Mouse (Mus musculus) macrophage (primary cell): ENCODE data around the gene Fzr1. TPM values are rescaled to one million over a fixed set of nuclear protein-coding genes. Genes with fewer than 3 reads are reported as not detected.

Experiments used
- H3K27ac ChIP-seq: fragments of 350-480 bp; formaldehyde crosslinking; 2 replicates; pipeline ENCODE4 v1.9.0; 2021
- H3K36me3 ChIP-seq: fragments of 350-480 bp; formaldehyde crosslinking; 2 replicates; pipeline ENCODE4 v1.9.0; 2021; ENCODE audit errors: inconsistent target
- H3K4me3 ChIP-seq: fragments of 350-480 bp; formaldehyde crosslinking; 2 replicates; pipeline ENCODE4 v1.9.0; 2021; ENCODE audit errors: inconsistent target
- H3K79me2 ChIP-seq: fragments of 350-480 bp; formaldehyde crosslinking; 2 replicates; pipeline ENCODE4 v1.9.0; 2021; ENCODE audit errors: inconsistent target
- WGBS: methylation state at CpG from one replicate; pipeline ENCODE4 v1.1.7; 2026; ENCODE audit warnings: inconsistent platforms; ENCODE audit not compliant: missing documents; 5-methylcytosine and 5-hydroxymethylcytosine counted together
- polyA plus RNA-seq: library from polyadenylated mRNA; stranded (reverse); fragments of 250-400 nt; gene quantifications from 3 replicates; pipeline ENCODE4 v1.2.4, GENCODE M21; 2018; ENCODE audit warnings: inconsistent platforms

Gene Fzr1
- polyA plus RNA-seq, 1 experiment from 2014 or later = 12.9 TPM

DNA sequence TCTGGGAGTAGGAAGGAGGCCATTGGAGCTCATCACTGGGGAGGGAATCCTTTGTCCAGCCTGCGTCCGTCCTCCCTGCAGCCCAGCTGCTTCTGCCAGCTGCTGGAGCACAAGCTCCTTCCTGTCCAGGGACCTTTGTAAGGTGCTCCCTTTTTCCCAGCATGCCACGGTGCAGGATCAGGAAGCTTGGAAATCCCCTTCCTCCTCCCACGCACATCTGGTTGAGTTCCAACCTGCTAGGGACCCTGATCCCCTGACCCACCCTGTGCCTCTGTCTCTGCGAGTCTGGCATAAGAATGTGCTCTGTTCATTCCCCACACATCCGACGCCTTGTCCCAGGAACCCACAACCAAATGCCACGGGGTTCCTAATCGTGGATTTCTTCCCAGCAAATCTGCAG lies 32.7 kb upstream of the Fzr1 start:
- Histone ChIP-seq H3K79me2 (peaks cover 80% of the 10 kb centered on the region), H3K4me3 (no peak overlapping the region), H3K36me3 (no peaks in the 10 kb centered on the region), H3K27ac (peak overlapping the region; percentile 93)
- WGBS = 78% methylated on average over 9 of the region's 9 CpGs

DNA sequence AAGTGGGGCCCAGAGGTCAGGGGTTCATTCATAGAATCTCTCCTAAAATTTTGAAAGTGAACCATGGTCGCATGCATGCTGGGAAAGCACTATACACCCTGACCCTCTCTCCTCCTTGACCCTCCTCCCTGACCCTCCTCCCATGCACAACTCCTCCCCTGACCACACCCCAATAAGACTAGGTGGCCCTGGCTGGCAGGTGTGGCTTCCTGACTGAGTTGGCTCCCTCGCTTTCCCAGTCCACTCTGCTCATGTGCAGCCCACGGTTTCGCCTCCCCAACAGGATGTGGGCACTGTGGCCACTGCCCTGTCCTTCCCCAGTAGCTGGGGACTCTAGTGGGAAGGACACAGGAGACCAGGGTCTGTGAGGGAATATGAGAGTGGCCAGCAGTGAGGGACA lies 32.0 kb upstream of the Fzr1 start:
- peak overlapping the region; percentile 93 for H3K27ac ChIP-seq
- no peaks in the 10 kb centered on the region for H3K36me3 ChIP-seq
- 25% methylated on average over 4 of the region's 4 CpGs for WGBS
- H3K4me3 ChIP-seq = peak overlapping the region; percentile 22
- H3K79me2 ChIP-seq = peaks cover 80% of the 10 kb centered on the region

DNA sequence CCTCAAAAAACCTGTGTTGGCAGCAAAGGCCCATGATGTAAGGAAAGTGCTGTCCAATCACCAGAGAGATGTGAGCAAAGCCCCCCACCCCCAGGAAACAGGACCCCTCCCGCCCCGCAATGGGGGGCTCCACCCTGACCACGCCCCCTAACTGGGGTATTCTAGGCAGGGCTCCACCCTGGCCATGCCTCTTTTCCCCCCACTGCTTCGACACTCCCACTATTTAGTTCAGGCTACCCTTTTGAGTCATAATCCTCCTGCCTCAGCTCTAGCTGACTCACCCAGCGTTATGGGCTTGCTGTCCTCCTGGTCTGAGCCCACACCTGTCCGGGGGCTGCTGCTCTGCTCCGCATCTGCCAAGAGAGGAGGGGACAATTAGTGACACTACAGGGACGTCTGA lies 31.0 kb upstream of the Fzr1 start:
- H3K4me3 ChIP-seq = peak overlapping the region; percentile 22
- WGBS = 25% methylated on average over 7 of the region's 8 CpGs
- peaks cover under 1% of the 10 kb centered on the region; the same call in 1 of the 2 replicates for H3K36me3 ChIP-seq
- peak overlapping the region; percentile 93 for H3K27ac ChIP-seq
- H3K79me2 ChIP-seq = peaks cover 78% of the 10 kb centered on the region

GRCm38 (mm10) chr10:81408871-81409291 lies 30.6 kb upstream of the Fzr1 start:
- Histone ChIP-seq H3K4me3 (no peak overlapping the region), H3K36me3 (peaks cover 5% of the 10 kb centered on the region; the same call in 1 of the 2 replicates), H3K27ac (peak overlapping the region; percentile 93), H3K79me2 (peaks cover 78% of the 10 kb centered on the region)
- WGBS = 10% methylated on average over 8 of the region's 9 CpGs

DNA sequence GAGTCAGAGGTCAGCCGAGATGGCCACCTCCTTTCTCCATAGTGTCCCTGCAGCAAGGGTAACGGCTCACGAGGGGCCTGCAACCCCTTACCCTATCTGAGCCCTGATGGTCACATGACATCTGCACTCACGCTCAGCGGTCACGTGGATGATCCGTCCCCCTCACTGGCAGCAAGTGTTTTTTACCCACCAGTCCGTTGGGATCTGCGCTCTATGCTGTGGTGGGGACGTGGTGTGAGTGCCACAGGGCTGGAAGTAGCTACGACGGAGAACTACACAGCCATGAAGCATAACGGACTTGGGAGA lies 30.1 kb upstream of the Fzr1 start:
- H3K27ac ChIP-seq = peak overlapping the region; percentile 93
- 72% methylated on average over 13 of the region's 13 CpGs for WGBS
- H3K4me3 ChIP-seq = no peak overlapping the region
- H3K36me3 ChIP-seq = peaks cover 10% of the 10 kb centered on the region; the same call in 1 of the 2 replicates
- peaks cover 78% of the 10 kb centered on the region for H3K79me2 ChIP-seq

- Histone ChIP-seq H3K79me2 (peaks cover 74% of the 10 kb centered on the region), H3K4me3 (peak overlapping the region; percentile 29), H3K36me3 (peaks cover 11% of the 10 kb centered on the region; the same call in 1 of the 2 replicates), H3K27ac (peak overlapping the region; percentile 93)
- WGBS = 27% methylated on average over 31 of the region's 31 CpGs
These were observed 29.5 kb upstream of the Fzr1 start for GRCm38 (mm10) chr10:81407539-81408423.

GRCm38 (mm10) chr10:81406504-81407440 lies 28.5 kb upstream of the Fzr1 start:
- Histone ChIP-seq H3K36me3 (peaks cover 11% of the 10 kb centered on the region; the same call in 1 of the 2 replicates), H3K79me2 (peaks cover 64% of the 10 kb centered on the region), H3K27ac (peak overlapping the region; percentile 93), H3K4me3 (peak overlapping the region; percentile 29)
- WGBS = 58% methylated on average over 24 of the region's 24 CpGs

DNA sequence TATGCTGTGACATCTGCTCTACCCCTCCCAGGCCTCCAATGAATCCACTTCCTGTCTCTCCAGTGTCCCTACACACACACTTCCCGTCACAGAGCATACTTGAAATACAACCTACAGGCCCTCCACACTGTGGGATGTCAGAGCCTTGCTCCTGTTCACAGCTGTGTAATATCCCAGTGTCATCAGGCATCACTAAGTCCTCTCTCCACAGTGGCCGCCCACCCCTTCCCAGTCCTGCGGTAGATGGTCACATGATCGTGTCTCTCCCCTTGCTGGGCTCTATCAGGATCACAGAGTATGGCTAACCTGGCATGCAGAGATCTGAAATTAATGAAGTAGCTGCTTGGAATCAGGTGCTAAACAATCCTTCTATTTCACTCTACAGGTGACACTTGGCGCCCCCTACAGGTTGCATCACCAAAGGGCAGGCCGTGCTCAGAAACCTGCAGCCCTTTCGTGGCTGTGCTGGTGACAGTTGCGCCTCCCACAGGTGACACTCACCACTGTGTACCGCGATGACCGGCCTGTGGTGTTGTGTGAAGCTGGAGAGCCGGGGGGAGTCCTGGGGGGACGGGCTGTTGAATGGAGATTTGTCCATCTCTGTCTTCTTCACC lies 27.4 kb upstream of the Fzr1 start:
- no peak overlapping the region for H3K4me3 ChIP-seq
- H3K27ac ChIP-seq = peak overlapping the region; percentile 93
- WGBS = 58% methylated on average over 13 of the region's 13 CpGs
- H3K36me3 ChIP-seq = peaks cover 11% of the 10 kb centered on the region; the same call in 1 of the 2 replicates
- peaks cover 60% of the 10 kb centered on the region for H3K79me2 ChIP-seq

- Histone ChIP-seq H3K27ac (peak overlapping the region; percentile 93), H3K79me2 (peaks cover 64% of the 10 kb centered on the region), H3K36me3 (peaks cover 13% of the 10 kb centered on the region; the same call in 1 of the 2 replicates), H3K4me3 (no peak overlapping the region)
- 30% methylated on average over 18 of the region's 18 CpGs for WGBS
These were observed 26.4 kb upstream of the Fzr1 start for GRCm38 (mm10) chr10:81404720-81405119.

- H3K79me2 ChIP-seq = peaks cover 64% of the 10 kb centered on the region
- H3K27ac ChIP-seq = peak overlapping the region; percentile 42
- 77% methylated on average over 9 of the region's 9 CpGs for WGBS
- no peak overlapping the region for H3K4me3 ChIP-seq
- peaks cover 20% of the 10 kb centered on the region; the same call in 1 of the 2 replicates for H3K36me3 ChIP-seq
These were observed 25.8 kb upstream of the Fzr1 start for GRCm38 (mm10) chr10:81404082-81404481.

DNA sequence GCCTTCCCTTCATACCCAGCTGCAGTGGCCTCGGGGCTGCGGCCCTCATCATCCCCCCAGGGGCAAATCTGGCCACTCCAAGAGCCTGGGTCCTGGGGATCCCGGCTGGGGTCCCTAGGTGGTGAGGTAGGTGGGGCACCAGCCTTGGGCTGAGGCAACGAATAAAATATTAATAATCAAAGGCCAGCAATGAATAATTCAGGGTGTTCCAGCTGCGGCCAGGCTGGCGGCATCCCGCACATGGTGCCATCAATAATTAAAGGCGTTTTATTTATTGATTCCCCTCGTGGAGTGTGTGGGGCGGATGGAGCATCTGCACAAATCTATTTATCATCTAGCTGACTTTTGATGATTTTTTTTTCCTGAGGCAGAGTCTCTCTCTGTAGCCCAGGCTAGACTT lies 25.2 kb upstream of the Fzr1 start:
- Histone ChIP-seq H3K36me3 (peaks cover 22% of the 10 kb centered on the region; the same call in 1 of the 2 replicates), H3K79me2 (peaks cover 69% of the 10 kb centered on the region), H3K4me3 (no peak overlapping the region), H3K27ac (no peak overlapping the region)
- WGBS = 97% methylated on average over 10 of the region's 10 CpGs

- Histone ChIP-seq H3K36me3 (peaks cover 31% of the 10 kb centered on the region; the same call in 1 of the 2 replicates), H3K4me3 (no peak overlapping the region), H3K79me2 (peaks cover 80% of the 10 kb centered on the region), H3K27ac (peak overlapping the region; percentile 86)
- WGBS = 82% methylated on average over 7 of the region's 7 CpGs
These were observed 24.0 kb upstream of the Fzr1 start for GRCm38 (mm10) chr10:81402227-81402765.

DNA sequence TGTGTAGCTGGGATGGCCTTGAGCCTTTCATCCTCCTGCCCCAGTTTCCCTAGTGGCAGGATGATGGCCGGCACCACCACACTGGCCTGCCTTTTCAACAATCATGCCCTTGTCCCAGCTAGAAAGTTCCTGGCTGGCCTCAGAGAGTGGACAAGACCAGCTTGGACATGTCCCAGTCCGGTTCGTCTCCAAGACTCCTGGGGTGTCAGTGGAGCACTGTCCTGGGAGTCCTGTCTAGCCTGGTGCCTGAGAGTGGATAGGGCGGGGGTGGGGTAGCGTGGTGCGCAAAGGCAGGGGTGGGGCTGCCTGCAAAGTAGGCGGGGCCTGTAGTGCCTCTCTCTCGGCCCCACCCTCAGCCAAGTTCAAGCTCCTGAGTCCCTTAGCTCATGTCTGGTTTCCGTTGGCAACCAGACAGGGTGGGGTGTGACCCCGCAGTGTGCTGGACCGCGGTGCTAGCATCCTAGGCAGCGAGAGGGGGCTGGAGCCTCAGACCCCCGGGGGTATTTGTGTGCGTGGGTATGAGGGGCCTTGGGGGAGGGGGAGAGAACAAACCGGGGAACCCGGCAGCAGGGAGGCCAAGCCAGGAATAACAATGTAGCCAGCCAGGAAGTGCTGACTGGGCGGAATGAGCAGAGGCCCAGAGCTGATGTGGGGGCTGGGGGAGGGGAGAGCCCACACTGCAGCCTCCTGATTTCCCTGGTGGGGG lies 23.4 kb upstream of the Fzr1 start:
- peak overlapping the region; percentile 86 for H3K27ac ChIP-seq
- H3K4me3 ChIP-seq = no peak overlapping the region
- H3K36me3 ChIP-seq = peaks cover 32% of the 10 kb centered on the region; the same call in 1 of the 2 replicates
- peaks cover 76% of the 10 kb centered on the region; the same call in 1 of the 2 replicates for H3K79me2 ChIP-seq
- WGBS = 70% methylated on average over 17 of the region's 18 CpGs
